Mouse (Mus musculus): ENCODE results near the gene Kctd12.

Gene Kctd12

DNA sequence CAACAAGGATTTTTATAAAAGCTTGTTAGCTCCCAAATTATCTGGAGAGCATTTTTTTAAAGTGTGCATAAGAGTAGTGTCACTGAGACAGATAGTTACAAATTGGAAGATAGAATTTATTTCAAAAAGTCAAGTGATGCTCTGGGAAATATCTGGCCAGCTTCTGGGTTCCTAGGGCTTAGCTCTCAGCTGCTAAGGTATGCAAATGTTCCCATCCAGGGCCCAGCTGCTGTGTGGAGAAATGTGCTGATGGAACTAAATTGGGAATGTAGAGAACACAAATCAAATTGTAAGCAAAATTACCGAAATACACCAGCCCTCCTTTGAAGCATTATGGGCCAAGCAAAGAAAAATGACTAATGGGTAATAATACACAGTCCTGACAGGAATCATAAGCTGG lies 16.6 kb downstream of the Kctd12 start:
- no peak for DNase-seq (ENCODE audit: low spot score in 2 of 2)

GRCm38 (mm10) chr14:102962019-102962418 lies 20.4 kb downstream of the Kctd12 start:
- DNase-seq (ENCODE audit: low spot score in 2 of 2), result no peak

DNA sequence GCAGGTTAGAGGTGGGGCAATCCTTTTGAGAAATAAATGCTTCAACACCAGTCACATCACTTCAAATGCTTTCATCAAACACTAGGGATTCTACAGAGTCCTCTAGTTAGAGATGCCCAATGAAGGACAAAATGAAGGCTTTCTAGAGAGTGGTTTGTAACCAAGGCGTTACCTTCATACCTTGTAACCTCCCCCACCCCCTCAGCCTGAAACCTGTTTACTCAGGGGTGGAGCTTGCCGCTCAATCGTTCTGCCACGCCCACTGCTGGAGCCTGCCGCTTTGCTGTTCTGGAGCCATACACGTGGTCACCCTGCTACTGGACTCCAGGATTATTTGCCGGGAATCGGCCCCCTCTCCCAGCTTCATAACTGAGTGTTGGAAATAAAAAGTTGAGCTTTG lies 28.9 kb downstream of the Kctd12 start:
- DNase-seq (ENCODE audit: low spot score in 2 of 2), result no peak

DNA sequence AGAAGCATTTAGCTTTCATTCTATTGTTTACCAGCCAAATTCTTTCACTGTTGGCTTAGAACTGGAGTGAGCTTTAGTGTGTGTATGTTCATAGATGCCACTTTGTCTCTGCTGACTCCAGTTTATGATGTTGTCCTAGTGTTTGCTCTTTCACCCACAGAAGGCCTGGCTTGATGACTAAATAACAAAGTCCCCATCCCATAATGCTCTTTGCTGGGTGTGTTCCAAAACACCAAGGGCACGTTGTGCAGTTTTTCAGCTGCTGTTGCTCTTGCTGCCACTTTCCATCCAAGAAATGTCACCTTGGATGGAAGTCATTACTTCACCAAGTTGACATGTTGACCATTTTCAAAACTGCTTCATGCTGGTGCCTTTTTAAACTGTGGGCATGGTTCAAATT lies 30.5 kb downstream of the Kctd12 start:
- DNase-seq (ENCODE audit: low spot score in 2 of 2), result no peak

- DNase-seq (ENCODE audit: low spot score in 2 of 2), result no peak
Observed at GRCm38 (mm10) chr14:102947796-102948195, 34.6 kb downstream of the Kctd12 start.

GRCm38 (mm10) chr14:102942222-102942843 lies 40.1 kb downstream of the Kctd12 start:
- DNase-seq (ENCODE audit: low spot score in 2 of 2), result no peak

DNA sequence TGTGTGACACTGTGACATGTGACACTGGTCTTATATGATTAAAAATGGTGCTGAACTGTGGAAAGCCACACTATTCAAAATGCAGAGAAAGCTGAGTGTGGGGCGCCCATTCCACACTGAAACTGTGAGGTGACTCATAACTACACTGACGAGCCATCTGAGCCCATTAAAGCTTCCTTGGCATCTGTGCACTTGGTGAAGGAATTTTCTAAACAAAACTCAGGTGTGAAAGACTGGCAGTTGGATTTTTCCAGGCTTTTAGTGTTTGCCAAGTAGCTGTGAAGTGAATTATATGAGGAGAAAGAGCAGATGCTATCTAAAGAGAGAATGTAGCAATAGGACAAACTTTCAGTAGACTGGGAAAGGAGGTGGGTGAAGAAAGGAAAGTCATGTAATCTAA lies 47.6 kb downstream of the Kctd12 start:
- no peak for DNase-seq (ENCODE audit: low spot score in 2 of 2)

DNA sequence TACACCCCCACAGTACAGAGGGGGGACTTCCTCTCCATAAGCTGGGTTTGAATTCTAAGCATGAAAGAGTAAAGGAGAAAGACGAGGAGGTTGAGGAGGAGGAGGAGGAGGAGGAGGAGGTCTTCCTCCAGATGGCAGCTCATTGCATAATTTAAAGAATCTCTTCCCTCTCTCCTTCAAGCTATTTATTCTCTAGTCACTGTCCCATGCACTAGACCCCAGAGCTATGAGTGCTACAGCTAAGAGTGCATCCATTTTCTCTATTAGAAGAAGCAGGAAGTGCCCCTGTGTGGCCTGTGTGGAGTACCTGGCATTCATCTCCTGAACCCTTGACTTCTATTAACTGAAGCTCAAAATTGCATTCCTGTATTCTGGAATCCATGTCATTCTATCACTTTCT lies 51.5 kb downstream of the Kctd12 start:
- DNase-seq (ENCODE audit: low spot score in 2 of 2), result no peak

- no peak for DNase-seq (ENCODE audit: low spot score in 2 of 2)
Observed at GRCm38 (mm10) chr14:102929545-102929944, 52.9 kb downstream of the Kctd12 start.

- DNase-seq (ENCODE audit: low spot score in 2 of 2), result no peak
Observed at GRCm38 (mm10) chr14:102927847-102928466, 54.5 kb downstream of the Kctd12 start.
